Mouse (Mus musculus) lung, adult 2 months (tissue): Measurements from ENCODE around the gene Cox15.

Source experiments
- CTCF ChIP-seq: fragments of 200-500 bp; IDR thresholded peaks from 2 replicates; pipeline ENCODE4 v1.5.1; 2011; ENCODE audit warnings: mild to moderate bottlenecking, low read length, control low read depth; ENCODE audit not compliant: insufficient read depth
- POLR2A ChIP-seq: fragments of 200-500 bp; IDR thresholded peaks from 2 replicates; pipeline ENCODE4 v1.6.1; 2011; ENCODE audit warnings: low read depth, mild to moderate bottlenecking, control low read depth, low read length, borderline replicate concordance; ENCODE audit errors: extremely low read depth

DNA sequence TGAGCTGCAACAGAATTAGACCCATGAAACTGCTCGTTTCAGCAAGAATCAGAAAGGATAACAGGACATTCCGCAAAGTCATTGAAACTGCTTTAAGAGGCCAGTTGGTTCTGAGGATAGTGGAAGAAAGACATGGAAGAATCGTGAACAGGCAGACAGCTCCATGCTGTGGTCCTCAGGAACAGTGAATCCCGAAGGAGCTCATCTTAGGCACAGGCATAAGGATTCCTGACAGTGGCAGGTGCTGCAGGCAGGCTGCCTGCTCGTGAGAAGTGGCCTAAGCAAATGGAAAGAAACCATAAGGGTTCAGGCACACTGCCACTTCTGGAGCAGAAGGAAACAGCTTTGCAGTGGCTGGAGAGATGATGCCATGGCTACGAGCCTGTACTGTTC is 53.0 kb downstream of the Cox15 start:
- TF ChIP-seq CTCF (no peak), POLR2A (no peak)
